Mouse (Mus musculus) adrenal gland, postnatal 14 days (tissue): Measurements from ENCODE around the gene Sun1. TPM values are rescaled to one million over a fixed set of nuclear protein-coding genes. Genes with fewer than 3 reads are reported as not detected.

Experiments
- DNase-seq: peaks from one replicate; pipeline ENCODE4 v3.0.0; 2021; ENCODE audit warnings: mixed read lengths
- total RNA-seq: library from RNA; stranded (reverse); gene quantifications from 2 replicates; pipeline ENCODE4 v1.2.3, GENCODE M21; 2021

Sun1 gene
- total RNA-seq, 1 experiment from 2014 or later, result 63.6 TPM

- DNase-seq, result no peak
These were observed 51.3 kb downstream of the Sun1 start for GRCm38 (mm10) chr5:139251736-139252080.

GRCm38 (mm10) chr5:139252081-139252909, 51.9 kb downstream of the Sun1 start, which contains the start of gene Get4:
Gene Get4, plus strand, starts transcription at chr5:139252324.
- peak; percentile 100 for DNase-seq

- DNase-seq, result no peak
These were observed 52.4 kb downstream of the Sun1 start for GRCm38 (mm10) chr5:139252910-139253245.

GRCm38 (mm10) chr5:139253301-139253741, 52.9 kb downstream of the Sun1 start:
- DNase-seq, result peak; percentile 71

GRCm38 (mm10) chr5:139254938-139255337, 54.5 kb downstream of the Sun1 start:
- no peak for DNase-seq

- no peak for DNase-seq
These were observed 55.3 kb downstream of the Sun1 start for GRCm38 (mm10) chr5:139255777-139256176.

GRCm38 (mm10) chr5:139256211-139256765, 55.9 kb downstream of the Sun1 start:
- no peak for DNase-seq

GRCm38 (mm10) chr5:139257265-139257664, 56.8 kb downstream of the Sun1 start:
- DNase-seq, result no peak

GRCm38 (mm10) chr5:139257818-139258217, 57.4 kb downstream of the Sun1 start:
- DNase-seq, result no peak

GRCm38 (mm10) chr5:139258371-139259035, 58.1 kb downstream of the Sun1 start:
- DNase-seq, result no peak

- no peak for DNase-seq
These were observed 59.4 kb downstream of the Sun1 start for GRCm38 (mm10) chr5:139259853-139260252.

- DNase-seq, result no peak
These were observed 61.0 kb downstream of the Sun1 start for GRCm38 (mm10) chr5:139261403-139261802.

GRCm38 (mm10) chr5:139267661-139268060, 67.2 kb downstream of the Sun1 start:
- DNase-seq, result no peak

GRCm38 (mm10) chr5:139270806-139271521, 70.5 kb downstream of the Sun1 start:
- DNase-seq, result peak; percentile 88

GRCm38 (mm10) chr5:139271994-139272554, 71.6 kb downstream of the Sun1 start:
- DNase-seq, result peak; percentile 42

- no peak for DNase-seq
These were observed 76.8 kb downstream of the Sun1 start for GRCm38 (mm10) chr5:139277287-139277686.

GRCm38 (mm10) chr5:139281373-139282112, 81.1 kb downstream of the Sun1 start:
- DNase-seq, result no peak

GRCm38 (mm10) chr5:139282191-139282590, 81.8 kb downstream of the Sun1 start:
- DNase-seq, result peak; percentile 93

GRCm38 (mm10) chr5:139283460-139284180, 83.2 kb downstream of the Sun1 start:
- no peak for DNase-seq

- DNase-seq, result no peak
These were observed 85.1 kb downstream of the Sun1 start for GRCm38 (mm10) chr5:139285383-139286067.
